Mouse (Mus musculus) lung, postnatal 4 days (tissue): ENCODE results near the gene Coq4.
"Not testable (repeated sequence)": the region's sequence is repeated elsewhere in the genome, so short reads cannot be mapped to it uniquely, and the experiment has no call there.

ENCODE experiments used
- DNase-seq, 2 experiments: peaks; one replicate each; pipeline ENCODE4 v3.0.0; 2021

Coq4 gene

DNA sequence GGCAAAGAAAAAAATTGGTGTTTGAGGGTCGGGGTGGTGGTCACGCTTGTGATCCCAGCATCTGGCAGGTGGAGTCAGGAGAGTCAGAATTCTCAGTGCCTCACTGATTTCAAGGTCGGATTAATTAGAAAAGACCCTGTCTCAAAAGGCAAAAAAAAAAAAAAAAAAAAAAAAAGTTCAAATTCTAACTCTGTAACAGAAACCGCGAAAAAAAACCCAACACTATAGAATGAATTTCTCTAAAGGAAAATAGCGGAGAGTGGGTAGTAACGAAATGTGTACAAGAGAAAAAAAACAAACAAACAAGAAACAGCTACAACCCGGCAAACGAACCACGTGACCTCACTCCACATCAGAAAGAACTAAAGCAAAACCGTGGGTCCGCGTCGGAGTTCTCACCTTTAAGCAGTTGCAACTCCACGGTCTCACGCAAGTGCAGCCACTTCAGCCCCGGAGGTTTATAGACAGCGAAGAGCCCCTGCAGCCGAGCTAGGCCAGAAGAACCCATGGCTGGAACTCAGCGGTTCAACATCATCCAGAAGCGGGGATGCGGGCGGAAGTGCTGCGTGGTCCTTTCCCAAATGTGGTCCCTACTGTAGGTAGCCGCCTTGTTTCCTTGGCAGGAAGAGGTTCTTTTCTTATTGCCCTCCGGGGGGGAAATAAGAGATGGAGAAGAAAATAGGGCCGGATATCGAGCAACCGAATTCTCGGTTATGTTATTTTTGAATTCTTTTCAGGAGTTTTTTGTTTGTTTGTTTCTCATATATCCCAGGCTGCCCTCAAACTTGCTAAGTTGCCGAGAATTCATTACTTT is at the start of gene Coq4:
Gene Coq4 (plus strand): TSS at position 390 of the 814 bp plus-strand sequence.
- DNase-seq, result peak; percentile 91 to 92

DNA sequence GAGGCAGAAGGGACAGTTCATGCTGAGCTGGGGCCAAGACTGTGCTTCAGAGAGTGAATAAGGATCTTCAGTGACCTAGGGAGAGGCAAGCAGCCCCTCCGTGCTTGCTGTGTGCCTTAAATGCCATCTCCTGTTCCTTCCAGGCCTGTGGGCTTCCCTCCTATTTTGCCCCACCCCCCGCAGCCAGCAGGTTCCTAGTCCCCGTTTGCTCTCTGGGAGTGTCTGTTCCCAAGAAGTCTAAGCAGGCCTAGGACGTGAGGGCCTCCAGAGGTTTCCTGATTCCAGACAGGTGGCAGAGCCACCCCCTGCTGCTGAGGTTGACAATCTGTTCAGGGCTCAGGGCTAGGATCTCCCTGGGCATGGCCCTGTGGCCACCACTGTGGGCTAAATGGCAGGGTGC is 48.5 kb upstream of the Coq4 start:
- no peak for DNase-seq

DNA sequence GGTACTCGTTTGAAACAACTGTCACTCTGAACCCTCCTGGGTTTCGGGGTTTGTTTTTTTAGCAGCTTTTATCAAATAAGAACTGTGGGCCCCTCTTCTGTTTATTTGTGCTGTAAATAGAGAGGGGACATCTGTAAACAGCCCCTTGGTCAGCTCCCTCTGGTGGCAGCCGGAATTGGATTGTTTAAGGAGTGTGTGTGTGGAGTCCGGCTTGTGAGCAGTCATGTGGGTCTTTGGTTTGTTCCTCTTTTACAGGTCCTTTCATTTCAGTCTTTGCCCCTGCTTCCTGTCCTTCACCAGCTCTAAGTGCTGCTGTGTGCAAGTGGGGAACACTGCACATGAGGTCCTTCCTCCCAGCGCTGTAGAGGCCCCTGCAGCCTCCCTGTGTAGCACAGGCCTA is 47.9 kb upstream of the Coq4 start:
- peak in 1 of 2 experiments; percentile 52 for DNase-seq

DNA sequence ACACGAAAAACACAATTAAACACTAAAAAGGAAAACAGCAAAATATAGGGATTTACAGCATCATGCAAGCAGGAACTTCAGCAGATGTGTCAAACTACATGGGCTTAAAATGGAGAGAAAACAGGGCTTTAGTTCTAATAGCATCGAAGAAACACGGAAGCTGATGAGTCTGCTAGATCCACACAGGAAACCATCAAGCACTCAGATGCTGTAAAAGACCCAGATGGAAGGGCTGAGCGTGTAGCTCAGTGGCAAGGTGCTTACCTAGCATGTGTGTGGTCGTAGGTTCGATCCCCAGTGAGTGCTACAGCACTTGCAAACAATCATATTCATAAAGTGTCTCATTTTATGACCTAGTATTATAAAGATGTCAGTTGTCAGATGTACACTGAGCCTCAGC is 46.1 kb upstream of the Coq4 start:
- no peak for DNase-seq

DNA sequence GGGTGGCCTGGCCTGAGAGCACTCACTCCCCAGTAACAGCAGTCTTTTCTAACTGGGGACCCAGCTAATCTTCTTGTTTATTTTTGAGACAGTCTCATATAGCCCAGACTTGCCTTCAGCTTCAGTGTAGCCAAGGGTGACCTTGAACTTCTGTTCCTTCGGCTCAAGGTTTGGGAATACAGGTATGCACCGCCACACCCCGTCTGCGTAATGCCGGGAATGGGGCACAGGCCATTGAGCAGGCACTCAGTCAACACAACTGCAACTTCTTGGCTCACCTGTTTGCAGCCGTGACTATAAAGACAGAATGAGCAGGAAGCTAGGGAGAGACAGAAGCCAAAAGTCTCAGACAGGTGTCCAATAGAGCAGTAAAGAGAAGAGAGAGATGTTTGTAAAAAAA is 43.0 kb upstream of the Coq4 start:
- no peak for DNase-seq

DNA sequence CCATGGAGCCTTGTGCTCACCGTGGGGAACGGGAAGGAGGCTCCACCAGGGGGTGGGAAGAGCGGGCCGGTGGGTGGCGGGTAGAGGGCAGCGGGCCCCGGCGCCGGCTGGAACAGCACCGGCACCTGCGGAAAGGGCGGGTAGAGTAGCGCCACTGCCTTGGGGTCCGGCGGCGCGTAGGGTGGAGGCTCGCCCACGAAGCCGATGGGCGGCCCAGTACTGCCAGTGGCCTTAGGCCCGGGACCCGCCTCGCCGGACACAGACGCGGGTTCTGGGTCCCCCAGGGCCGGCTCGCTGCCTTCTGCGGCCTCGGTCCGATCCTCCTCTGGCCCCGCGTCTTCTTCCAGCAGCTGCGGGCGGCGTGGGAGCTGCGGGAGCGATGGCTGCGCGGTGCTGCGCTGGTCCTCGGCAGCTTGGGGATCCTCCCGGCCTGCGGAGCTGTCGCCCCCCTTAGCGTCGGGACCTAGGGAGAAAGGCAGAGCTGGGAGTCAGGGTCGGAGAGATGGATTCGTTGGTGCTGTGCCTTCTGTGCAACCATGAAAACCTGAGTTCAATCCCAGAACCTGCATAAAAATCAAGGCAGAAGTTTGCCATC is 40.0 kb upstream of the Coq4 start:
- DNase-seq, result no peak

DNA sequence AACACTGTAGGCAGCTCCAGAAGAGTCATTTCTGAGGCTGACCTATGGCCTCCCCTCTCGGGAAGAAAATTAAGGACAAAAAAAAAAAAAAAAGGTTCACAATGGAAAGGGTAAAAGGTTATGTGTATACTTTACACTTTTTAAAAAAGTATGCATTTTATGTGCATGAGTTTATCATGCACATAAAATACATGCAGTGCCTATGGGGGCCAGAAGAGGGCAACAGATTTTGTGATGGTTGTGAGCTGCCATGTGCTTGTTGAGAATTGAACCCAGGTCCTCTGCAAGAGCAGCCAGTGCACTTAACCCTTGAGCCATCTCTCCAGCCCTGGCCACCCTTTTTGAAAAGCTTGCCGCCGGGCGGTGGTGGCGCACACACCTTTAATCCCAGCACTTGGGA is 39.4 kb upstream of the Coq4 start:
- DNase-seq, result no peak

DNA sequence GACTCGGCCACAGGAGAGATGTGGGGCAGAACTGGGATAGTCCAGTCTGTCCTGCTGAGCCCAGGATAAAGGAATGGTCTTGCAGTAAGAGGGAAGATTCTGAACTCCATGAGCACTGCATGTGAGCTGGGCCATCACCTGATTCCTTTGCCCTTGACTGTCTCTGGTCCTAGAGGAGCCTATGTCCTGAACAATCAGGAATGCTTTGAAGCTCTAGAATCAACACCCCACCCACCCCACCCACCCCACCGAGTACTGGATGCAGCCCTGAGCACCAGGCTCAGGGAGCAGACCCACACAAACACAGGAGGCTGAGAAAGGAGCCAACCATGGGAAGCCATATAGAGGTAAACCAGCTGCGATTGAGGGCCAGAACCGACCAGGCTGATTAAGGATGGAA is 38.8 kb upstream of the Coq4 start:
- DNase-seq, result no peak

DNA sequence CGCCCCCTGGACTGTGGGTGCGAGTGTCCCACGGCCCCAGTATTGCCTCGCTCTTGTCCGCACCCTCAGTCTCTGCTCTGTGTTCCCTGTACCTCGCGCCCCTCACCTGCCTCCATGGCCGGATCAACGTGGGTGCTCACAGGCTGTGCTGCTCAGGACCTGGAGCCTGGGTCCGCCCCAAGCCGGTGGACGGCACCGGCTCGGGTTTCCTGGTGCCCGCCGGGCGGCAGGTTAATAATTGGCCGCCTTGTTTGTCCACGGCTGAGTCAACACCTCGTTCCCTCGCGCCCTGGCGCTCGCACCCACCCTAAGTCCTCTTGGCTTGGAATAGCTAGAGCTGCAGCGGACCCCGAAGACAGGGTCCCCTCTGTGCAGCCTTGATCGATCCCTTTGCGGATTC is 35.8 kb upstream of the Coq4 start, which contains the start of gene Gm13420:
Gene Gm13420 (minus strand): TSS at position 189 of the 400 bp plus-strand sequence.
- DNase-seq, result peak; percentile 43 to 66

DNA sequence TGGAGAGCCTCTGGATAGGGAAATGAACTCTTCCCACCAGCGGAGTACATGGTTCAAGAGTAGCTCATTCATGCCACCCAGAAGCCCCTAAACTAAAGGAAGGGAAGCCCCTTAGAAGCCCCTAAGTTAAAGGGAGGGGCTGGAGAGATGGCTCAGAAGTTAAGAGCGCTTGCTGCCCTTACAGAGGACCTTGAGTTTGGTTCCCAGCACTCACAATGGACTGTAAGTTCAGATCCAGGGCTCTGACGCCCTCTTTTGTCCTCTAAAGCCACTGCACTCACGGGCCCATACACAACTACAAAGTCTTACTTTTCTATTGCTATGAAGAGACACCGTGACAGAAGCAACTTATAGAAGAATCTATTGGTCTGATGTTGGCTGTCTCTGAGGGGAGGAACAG is 34.9 kb upstream of the Coq4 start:
- no peak for DNase-seq

DNA sequence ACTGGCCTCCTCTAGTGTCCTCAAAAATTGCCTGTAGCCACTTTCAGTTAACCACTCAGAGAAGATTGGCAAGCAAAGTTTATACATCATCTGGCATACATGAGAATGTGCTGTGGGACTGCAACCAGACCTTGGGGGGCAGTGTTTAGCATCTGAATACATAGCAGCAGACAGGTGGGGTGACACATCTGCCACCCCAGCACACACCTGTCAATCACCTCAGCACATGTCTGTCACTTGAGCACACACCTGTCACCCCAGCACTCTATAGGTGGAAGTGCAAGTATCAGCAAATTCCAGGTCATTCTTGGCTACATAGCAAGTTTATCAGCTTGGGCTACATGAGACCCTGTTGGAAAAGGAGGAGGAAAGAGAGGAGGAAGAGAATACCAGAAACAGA is 31.6 kb upstream of the Coq4 start:
- no peak for DNase-seq

DNA sequence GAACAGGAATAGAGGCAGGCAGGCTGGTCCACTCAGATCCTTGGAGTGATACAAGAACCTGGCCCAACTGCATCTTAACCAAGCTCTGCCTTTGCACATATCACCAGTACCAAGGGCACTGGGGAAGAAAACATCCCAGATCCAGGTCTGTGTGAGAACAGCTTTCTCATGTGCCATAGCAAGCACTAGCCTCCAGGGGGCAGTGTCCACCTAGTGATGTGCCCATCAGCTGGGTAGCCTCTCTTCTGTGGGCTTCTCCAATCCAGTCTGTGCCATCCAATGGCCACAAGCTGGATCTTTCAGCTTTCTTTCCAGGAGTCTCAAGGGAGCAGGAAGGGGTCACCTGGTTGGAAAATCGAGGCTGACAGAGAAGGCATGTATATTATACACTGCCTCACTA is 22.5 kb upstream of the Coq4 start:
- peak; percentile 66 to 79 for DNase-seq

DNA sequence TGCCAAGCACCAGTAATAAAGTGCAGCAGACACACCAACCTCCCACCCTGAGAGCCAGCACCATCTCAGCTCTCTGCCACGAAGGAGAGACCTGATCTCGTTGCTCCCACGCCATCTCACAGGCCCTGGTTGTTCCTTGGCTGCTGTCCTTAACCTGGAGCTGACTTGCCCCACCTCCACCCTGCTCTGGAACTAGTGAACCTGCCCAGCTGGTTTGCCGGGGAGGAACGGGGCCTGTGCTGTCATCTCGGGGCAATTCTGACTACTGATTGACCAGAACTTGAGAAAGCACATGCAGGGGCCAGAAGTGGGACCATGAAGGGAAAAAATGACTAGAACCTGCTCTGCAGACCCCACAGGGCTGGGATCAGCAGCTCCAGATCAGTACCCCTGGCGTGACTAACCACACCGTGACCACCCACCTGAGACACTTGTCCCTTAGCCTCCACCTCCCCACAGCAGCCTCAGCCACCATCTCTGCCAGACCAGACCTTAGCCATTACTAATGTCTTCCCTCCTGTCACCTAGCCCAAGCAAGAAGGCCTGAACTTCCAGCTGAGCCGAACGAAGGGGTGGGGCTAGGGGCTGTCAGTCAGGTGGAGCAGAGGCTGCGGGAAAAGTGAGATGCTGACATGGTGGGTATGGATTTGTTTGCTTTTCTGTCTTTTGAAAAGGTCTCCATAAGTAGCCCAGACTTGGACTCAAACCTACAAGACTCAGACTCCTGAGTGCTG is 19.1 kb upstream of the Coq4 start:
- DNase-seq, result peak; percentile 36 to 43

DNA sequence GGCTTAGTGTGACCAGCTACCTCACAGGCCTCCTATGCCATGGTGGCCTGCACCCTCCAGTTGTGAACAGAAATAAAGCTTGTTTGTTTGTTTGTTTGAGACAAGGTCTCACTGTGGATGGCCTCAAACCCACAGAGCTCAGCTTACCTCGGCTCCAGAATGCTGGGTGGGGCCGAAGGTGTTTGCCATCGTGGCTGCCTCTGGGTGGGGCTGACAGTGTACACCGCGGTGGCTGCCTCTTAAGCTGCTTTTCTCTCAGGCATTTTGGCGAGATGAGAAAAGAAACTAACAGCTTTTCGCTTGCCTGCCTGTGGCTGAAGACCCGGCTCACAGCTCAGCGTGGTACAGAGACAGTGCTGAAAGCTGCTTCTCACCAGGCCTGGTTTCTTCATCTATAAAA is 18.4 kb upstream of the Coq4 start:
- DNase-seq, result no peak

DNA sequence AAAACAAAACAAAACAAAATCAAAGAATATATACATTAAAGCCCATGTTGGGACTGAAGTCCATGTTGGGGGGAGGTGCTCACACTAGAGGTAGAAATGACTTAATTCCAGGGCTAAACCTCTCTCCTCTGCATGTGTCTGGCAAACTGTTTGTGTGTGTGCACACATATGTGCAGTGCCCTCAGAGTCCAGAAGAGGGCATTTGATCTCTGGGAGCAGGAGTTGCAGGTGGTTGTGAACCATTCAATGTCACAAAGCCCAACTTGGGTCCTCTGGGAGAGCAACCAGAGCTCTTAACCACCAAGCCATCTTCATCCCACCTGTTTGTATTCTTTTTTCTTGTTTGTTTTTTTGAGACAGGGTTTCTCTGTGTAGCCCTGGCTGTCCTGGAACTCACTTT is 17.1 kb upstream of the Coq4 start:
- no peak for DNase-seq

DNA sequence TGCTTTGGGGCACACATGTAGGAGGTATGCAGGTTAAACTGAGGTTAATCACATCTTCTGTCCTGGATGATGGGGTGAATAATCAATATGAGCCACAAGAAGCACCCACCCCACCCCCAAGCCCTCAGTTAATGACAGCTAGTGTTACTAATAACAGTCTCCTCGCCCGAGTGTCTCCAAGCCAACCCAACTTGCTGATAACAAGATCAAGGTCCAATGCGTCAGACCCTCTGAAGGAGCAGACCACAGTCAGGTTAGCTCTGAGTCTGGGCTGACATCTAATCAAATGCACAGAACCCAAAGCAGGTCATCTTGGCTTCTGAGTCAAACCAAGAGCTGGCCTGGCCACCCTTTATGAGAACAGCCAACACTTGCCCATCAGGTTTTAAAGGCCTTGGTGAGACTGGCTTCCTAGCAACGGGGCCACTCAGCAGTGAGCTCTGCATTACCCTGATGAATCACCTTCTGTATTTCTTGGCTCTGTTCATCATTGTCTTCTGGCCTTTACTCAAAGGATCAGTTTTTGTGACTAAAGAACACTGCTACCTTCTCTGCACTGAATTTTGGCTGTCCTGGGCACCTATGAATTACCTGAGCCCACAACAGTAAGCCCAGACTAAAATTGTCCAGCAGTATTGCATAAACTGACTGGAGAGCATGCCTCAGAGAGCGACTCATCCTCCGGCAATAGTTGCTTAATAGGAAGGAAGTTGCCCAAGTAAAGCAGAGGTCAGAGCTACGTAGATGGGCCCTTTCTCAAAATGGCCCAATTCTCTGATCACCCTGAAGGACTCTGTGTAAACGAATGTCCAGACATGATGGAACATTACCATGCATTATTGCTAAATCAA is 15.5 kb upstream of the Coq4 start:
- no peak for DNase-seq

DNA sequence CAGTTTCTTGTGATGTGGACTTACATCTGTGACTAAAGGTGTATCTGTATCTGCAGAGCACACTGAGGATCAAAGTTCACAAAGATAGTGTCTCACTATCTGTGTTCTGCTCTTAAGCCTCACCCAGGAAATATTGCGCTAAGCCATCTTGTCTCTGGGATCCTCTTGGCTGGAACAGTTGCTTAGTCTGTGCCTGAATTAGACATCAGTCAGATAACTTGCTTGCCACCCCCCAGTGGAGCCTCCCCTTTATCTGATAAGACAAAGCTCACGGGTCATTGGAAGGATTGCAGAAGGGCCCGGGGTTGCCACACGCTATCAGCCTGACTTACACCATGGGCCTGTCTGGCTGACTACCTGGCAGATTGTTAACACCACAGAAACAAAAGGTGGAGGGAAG is 14.0 kb upstream of the Coq4 start:
- no peak for DNase-seq

DNA sequence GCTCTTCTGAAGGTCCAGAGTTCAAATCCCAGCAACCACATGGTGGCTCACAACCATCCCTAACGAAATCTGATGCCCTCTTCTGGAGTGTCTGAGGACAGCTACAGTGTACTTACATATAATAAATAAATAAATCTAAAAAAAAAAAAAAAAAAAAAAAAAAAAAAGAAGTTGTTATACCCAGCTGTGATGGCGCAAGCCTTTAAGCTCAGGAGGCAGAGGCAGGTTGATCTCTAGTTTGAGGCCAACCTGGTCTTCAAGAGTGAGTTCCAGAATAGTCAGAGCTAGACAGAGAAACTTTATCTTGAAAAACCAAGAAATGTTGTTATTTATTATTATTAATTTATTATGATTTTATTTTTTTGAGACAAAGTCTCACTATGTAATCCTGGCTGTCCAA is 6.0 kb upstream of the Coq4 start:
- not testable (repeated sequence) for DNase-seq

DNA sequence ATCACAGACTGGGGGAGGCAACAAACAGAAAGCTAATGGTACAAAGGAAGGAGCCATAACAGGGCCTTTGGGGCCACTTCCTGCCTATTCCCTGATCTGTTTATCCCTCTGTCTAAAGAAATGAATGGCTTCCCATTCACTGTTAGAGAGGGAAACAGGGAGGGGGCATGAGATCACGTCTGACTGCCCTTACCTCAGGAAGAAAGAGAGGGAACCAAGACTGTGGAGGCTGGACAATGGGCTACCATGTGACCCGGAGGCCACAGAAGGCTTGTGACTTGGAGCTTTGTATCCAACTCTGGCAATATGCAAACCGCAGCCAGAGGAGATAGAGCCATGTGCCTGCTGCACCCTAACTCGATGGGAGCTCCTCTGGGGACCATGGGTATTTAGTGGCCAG is 3.0 kb upstream of the Coq4 start:
- DNase-seq, result peak; percentile 23 to 51

DNA sequence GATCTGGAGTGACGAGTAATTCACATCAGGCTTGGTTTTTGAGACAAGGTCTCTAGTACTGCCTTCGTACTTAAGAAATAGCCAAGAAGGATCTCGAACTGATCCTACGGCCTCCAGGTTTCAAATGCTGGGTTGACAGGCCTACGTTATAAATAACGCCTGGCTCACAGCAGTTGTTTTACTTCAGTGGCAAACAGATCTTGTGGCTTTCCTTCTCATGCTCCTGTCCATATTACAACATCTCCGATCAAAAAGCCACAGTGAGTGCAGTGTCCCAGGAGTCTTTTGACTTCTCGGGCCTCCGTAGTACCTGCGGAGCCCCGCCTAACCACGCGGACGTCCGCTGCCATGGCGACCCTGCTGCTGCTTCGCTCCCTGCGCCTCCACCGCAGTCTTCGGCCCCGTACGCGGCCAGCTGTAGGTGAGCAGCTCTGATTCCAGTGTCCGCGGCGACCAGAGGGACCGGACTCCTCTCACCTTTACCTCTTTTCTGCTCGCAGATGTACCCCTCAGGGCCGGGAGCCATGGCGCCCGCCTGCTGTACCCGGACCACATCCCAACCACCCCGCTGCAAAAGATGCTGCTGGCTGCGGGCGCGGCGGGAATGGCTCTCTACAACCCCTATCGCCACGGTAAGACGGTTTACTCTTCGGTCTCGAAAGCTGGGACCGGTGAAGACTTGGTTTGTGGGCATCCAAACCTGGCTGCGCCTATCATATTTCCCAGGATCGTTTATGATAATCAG is 816 bp downstream of the Coq4 start, which contains the start of gene Trub2:
Gene Trub2 (minus strand): TSS at position 566 of the 745 bp plus-strand sequence.
- peak; percentile 86 to 89 for DNase-seq

DNA sequence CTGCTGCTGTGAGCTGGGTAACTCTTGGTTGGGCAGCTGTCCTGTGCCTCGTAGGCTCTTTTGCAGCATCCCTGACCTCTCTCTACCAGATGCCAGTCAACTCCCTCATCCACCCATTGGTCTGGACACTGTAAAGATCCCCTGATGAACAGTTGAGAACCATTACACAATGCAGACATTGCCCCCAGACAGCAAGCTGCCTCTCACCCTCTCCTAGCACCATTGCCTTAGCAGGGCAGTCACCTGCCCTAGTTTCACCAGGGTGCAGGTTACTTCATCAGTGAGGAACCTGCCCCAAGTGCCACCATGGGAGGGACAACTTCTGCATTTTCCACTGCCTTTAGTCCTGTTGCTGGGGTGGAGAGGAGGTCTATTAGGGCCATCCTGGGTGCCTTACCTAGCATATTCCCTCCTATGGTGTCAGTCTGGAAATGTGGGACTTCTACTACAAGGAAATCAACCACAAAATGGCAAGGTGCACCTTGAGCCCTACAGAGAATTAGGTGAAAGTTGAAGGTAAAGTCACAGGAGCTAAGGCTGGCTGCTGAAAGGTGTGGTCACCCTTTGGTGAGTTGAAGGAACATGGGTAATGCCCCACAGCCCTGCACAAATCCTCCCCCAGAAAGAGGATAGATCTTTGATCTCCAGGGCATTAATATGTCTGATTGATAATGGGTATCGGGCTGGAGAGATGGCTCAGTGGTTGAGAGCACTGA is 5.6 kb downstream of the Coq4 start:
- peak in 1 of 2 experiments; percentile 25 for DNase-seq
